Mouse (Mus musculus): Measurements from ENCODE around the gene Rbbp8nl. TPM values are rescaled to one million over a fixed set of nuclear protein-coding genes. Genes with fewer than 3 reads are reported as not detected.

Gene Rbbp8nl
- polyA plus RNA-seq (2017; shearing (Covaris generic)): not detected

GRCm38 (mm10) chr2:180289440-180290108, at the start of gene Rbbp8nl:
TSS of gene Rbbp8nl (minus strand) at chr2:180289879.
- ATAC-seq: no peak

GRCm38 (mm10) chr2:180334551-180334986, 44.9 kb upstream of the Rbbp8nl start, which contains the start of gene Gata5:
TSS of gene Gata5 (minus strand) at chr2:180334699.
- no peak for ATAC-seq

DNA sequence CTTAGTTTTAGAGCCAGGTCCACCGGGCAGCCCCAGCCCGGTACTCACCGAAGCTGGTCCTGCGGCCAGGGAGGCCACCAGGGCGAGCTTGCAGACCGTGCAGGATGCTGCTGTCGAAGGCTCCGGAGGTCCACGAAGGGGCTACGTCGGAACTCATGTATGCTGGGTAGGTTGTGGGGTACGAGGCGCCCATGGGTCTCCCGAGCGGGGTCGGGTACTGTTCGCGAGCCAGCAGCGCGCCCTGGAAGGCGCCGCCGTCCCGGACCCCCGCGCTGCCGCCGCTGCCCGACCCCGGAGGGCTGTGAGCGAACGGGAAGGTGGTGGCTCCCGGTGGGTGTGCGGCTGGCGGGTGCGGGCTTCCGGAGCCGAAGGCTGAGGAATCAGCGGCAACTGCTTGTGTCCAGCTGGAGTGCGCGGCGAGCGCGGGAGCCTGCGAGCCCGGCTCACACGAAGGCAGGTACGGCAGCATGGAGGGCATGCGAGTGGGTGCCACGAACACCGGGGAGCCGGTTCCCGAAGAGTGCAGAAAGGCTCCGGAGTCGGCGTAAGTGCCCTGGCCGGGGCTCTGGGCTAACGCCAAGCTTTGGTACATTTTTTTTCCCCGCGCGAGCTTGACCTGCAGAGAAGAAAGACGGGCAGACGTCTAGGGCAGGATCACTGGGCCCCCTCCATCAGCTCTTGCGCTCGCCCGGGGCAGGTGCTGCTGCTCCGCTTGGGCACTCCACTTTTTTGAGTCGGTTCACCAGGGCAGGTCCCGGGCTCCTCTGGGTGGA, 44.3 kb upstream of the Rbbp8nl start:
- ATAC-seq: no peak

DNA sequence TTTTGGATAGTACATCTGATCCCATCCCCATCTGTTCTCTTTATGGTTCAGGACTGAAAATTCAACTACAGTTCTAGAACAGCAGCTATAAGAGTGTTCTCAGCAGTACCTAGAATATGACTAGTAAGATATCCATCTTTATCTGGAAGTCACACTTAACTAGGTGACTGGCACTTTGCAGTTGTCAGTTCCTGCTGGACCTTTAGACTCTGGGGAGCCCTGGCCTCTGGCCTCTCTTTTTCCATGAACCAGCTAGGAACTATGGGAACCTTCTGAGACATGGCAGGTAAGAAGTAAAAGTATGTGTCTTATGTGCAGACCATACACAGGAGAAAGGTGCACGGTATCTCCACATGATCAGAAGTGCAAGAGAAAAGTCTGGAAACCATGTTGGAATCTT, 39.8 kb upstream of the Rbbp8nl start:
- ATAC-seq: no peak

DNA sequence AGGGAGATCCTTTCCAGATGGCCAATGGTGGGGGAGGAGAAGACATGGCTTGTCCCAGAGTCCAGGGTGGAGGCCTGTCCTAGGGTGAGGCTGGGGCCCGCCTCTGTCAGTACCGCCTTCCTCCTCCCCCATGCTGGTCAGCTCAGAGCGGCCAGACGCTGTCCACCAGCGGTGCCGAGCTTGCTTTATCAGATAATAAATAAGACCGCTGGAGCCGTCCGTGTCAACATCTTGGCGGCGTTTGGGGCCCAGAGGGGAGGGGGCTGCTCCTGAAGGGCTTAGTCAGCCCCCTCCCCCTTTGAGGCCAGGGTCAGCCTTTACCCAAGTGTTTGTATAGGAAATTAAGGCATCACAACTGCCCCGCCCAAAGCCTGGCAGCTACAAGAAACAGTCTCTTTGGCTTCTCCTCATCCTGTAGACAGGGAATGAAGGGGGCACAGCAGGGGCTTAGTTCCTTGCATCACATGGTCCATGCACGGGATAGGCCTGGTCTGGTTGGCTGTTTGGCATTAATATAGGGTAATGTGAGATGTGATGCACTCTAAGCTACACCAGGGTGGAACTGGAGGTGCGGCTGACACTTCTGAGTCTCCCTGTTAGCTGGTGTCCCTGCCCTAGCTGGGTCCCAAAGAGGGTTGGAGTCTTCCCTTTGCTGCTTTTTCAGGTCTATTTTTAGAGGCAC, 33.1 kb upstream of the Rbbp8nl start:
- no peak for ATAC-seq

DNA sequence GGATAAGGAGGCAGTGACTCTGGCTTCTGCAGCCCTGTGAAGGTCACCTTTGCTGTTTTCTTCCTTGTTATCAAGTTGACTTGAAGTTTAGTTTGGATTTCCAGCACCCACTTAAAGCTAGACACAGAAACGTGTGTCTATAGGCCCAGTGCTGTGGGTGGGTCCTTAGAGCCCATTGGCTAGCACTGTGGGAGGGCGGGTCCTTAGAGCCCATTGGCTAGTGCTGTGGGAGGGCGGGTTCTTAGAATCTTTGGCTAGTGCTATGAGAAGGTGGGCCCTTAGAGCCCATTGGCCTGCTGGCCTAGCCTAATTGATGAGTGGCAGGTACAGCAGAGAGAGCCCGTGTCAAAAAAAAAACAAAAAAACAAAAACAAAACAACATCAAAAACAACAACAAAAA, 30.5 kb upstream of the Rbbp8nl start:
- ATAC-seq: no peak

DNA sequence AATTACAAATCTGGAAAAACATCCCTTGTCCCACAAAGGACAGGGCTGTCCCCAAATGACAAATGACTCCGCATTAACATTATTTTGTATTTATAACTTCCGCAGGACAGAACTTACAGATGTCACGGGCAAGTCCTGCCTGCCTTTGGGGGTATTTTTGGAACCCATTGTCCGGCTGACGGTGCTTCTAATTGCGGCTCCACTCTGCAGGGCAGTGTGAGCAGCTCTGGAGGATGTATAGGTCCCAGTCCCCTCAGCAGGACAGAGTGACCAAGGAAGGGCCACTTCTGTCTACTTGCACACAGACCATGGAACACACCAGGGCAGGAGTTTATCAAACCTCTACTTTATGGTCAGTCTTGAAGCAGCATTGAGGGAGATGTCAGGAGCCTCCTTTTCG, 27.9 kb upstream of the Rbbp8nl start:
- ATAC-seq: no peak

DNA sequence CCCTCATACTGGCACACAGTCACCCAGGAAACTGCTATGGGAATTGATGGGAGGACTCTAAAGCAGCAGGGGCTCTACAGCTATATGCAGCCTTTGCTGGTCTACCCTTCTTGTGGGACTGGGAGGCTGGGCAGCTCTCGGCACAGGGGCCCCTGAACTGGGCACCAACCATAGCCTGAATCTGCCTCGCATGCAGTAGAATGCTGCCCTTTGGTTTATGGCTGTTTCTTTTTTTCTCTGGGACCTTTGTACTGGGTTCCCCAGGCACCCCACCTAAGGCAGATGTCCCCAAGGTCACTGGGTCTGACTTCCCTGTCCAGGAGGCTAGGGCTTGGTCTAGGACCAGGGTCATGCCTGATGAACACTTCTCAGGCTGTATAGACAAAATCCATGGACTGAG, 24.6 kb upstream of the Rbbp8nl start:
- no peak for ATAC-seq

GRCm38 (mm10) chr2:180311147-180311546, 21.5 kb upstream of the Rbbp8nl start:
- ATAC-seq: no peak

- ATAC-seq: peak; percentile 66
Observed at GRCm38 (mm10) chr2:180307680-180308079, 18.0 kb upstream of the Rbbp8nl start.

DNA sequence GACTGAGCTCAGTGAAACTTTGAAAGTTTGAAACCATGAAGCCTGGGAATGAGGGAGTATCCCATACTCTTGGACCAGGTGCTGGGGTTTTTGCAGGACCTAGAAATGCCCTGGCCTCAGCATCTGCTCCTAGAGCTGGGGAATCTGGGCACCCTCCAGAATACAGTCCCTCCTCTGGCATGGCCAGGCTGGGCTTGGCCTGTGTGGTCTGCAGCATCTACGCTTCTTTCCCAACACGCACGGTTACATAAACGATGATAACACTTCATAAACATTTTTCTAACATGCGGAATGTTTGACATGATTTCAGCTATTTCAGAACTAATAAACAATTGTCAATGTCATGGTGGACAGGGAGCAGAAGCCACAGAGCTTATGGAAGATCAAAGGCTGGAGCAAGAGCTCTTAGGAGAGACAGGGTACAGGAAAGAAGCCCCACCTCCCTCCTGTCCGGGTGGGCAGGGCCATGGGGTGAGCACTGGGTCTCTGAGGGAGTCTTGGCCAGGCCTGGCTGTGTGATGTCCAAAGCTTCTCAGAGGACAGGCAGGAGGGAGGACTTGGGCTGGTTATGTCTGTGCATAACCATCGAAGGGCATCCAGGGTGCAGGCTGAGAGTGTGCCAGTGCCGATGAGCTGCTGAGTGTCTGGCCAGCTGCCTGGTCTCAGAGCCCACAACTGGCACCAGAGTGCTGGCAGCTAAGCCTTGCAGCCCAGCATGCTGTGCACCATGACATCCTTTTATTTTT, 16.9 kb upstream of the Rbbp8nl start:
- no peak for ATAC-seq

GRCm38 (mm10) chr2:180306009-180306408, 16.3 kb upstream of the Rbbp8nl start:
- no peak for ATAC-seq

GRCm38 (mm10) chr2:180305490-180305889, 15.8 kb upstream of the Rbbp8nl start:
- peak; percentile 74 for ATAC-seq

- ATAC-seq: no peak
Observed at GRCm38 (mm10) chr2:180304554-180304953, 14.9 kb upstream of the Rbbp8nl start.

- no peak for ATAC-seq
Observed at GRCm38 (mm10) chr2:180303468-180303867, 13.8 kb upstream of the Rbbp8nl start.

- no peak for ATAC-seq
Observed at GRCm38 (mm10) chr2:180302201-180302600, 12.5 kb upstream of the Rbbp8nl start.

DNA sequence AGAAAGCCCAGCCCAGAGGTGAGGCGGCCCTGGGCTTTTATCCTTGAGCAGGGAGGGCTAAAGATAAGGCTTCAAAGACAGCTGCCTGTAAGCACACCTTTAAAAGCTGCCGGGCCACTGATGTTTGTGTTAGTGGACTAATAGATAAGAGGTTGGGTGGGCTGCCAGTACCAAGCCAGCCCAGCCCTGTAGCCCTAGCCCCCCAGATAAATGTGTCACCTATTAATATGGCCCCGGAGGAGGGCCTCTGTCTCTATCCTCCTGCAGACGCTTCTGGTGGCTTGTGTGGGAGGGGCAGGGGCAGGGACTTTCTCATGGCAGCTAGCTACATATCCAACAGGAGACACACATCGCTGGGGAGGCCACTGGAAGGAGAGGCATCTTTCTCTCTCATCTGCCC, 11.1 kb upstream of the Rbbp8nl start:
- no peak for ATAC-seq

DNA sequence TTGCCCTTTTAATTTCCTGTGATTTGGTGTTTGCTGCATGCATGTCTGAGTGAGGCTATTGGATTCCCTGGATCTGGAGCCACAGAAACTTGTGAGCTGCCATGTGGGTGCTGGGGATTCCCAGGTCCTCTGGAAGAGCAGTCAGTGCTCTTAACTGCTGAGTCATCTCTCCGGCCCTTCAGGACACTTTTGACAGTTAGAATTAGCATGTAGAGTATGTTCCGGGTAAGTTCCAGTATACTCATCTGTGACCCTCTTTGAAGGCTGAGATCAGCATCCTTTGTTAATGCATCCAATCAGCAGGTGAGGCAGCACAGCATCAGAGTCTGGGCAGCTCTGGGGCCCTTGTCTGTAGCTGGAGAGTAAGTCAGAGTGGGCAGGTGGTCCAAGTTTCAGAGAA, 10.6 kb upstream of the Rbbp8nl start:
- ATAC-seq: no peak

GRCm38 (mm10) chr2:180292906-180293305, 3.2 kb upstream of the Rbbp8nl start:
- ATAC-seq: no peak

- no peak for ATAC-seq
Observed at GRCm38 (mm10) chr2:180292026-180292425, 2.3 kb upstream of the Rbbp8nl start.

- no peak for ATAC-seq
Observed at GRCm38 (mm10) chr2:180291566-180291965, 1.9 kb upstream of the Rbbp8nl start.

GRCm38 (mm10) chr2:180290503-180290902, 824 bp upstream of the Rbbp8nl start:
- ATAC-seq: no peak

DNA sequence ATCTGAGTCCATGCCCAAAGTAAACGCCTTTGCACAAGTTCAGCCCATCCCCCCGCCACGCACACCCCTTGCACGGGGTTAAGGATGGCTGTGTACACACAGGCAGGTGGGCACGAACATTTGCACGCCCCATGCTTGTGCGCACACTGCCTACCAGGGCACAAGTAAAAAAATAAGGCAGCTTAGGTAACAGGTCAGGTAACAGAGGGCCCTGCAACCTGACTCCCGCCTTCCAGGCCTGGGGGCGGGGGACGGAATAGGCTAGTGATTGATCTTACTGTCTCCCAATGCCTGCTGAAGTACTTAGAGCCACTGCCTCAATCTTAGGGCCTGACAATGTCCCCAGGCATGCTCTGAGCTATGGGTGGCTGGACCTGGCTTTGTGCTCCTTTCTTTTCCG, 713 bp downstream of the Rbbp8nl start:
- ATAC-seq: no peak

All from CD4-positive, CD25-positive, alpha-beta regulatory T cell, adult 4 months (primary cell).